Mouse (Mus musculus) liver, postnatal 0 days (tissue): ENCODE measurements around the gene 4931428L18Rik. TPM values are rescaled to one million over a fixed set of nuclear protein-coding genes. Genes with fewer than 3 reads are reported as not detected.

Experiments used
- ATAC-seq: fragments of 200-750 bp; cut with Nextera tagmentation; 2 replicates; pipeline ENCODE4 v1.8.0; 2017; ENCODE audit warnings: mild to moderate bottlenecking, moderate library complexity
- DNase-seq: peaks from one replicate; pipeline ENCODE4 v3.0.0-alpha.2; 2016
- H3K27ac ChIP-seq: fragments of 300-500 bp; sonication (generic); 2 replicates; pipeline ENCODE4 v1.5.1; 2014; ENCODE audit warnings: antibody characterized with exemption, moderate library complexity, mild to moderate bottlenecking, low read depth
- H3K27me3 ChIP-seq: fragments of 300-500 bp; sonication (generic); 2 replicates; pipeline ENCODE4 v1.6.1; 2014; ENCODE audit warnings: low read length, control low read depth, mixed read lengths; ENCODE audit not compliant: insufficient read depth
- H3K36me3 ChIP-seq: fragments of 300-500 bp; sonication (generic); replicated peaks from 2 replicates; pipeline ENCODE4 v1.6.1; 2014; ENCODE audit warnings: mild to moderate bottlenecking, control low read depth, low read length, moderate library complexity, mixed read lengths; ENCODE audit not compliant: insufficient read depth
- H3K4me1 ChIP-seq: fragments of 300-500 bp; sonication (generic); 2 replicates; pipeline ENCODE4 v1.6.1; 2014; ENCODE audit warnings: antibody characterized with exemption, mild to moderate bottlenecking, control low read depth; ENCODE audit not compliant: insufficient read depth
- H3K4me2 ChIP-seq: fragments of 300-500 bp; sonication (generic); 2 replicates; pipeline ENCODE4 v1.6.1; 2014; ENCODE audit warnings: low read depth, mild to moderate bottlenecking, low read length, moderate library complexity, mixed read lengths
- H3K4me3 ChIP-seq: fragments of 300-500 bp; sonication (generic); 2 replicates; pipeline ENCODE4 v1.5.1; 2014; ENCODE audit warnings: low read depth, low read length
- H3K9ac ChIP-seq: fragments of 300-500 bp; sonication (generic); replicated peaks from 2 replicates; pipeline ENCODE4 v1.6.1; 2014; ENCODE audit warnings: mild to moderate bottlenecking, moderate library complexity
- H3K9me3 ChIP-seq: fragments of 300-500 bp; sonication (generic); 2 replicates; pipeline ENCODE4 v1.6.1; 2016; ENCODE audit warnings: mild to moderate bottlenecking, control low read depth, low read length, mixed read lengths
- CTCF ChIP-seq: sonication (generic); IDR thresholded peaks from 2 replicates; pipeline ENCODE4 v1.5.1; 2016; ENCODE audit warnings: antibody characterized with exemption, low read depth
- EP300 ChIP-seq: IDR thresholded peaks from 2 replicates; pipeline ENCODE4 v1.6.1; 2016; ENCODE audit warnings: antibody characterized with exemption, low read depth, mild to moderate bottlenecking
- WGBS: fragments of 180-500 bp; shearing (Covaris S2); extraction: QIAGEN DNeasy Blood & Tissue Kit; methylation state at CpG from one replicate; pipeline ENCODE4 v1.1.7; 2014; ENCODE audit not compliant: insufficient replicate concordance; 5-methylcytosine and 5-hydroxymethylcytosine counted together
- polyA plus RNA-seq: library from polyadenylated mRNA; unstranded; fragments of >200 nt; fragmentation: Nextera tagmentation; extraction: Ambion mirVana; gene quantifications from 2 replicates; pipeline ENCODE4 v1.2.1, GENCODE M21; 2015

Gene 4931428L18Rik
- polyA plus RNA-seq, 1 experiment from 2014 or later = 0.32 TPM

- WGBS = 57% methylated on average over 5 of the region's 5 CpGs
- DNase-seq = no peak
Observed at GRCm38 (mm10) chr1:31049954-31050652, 172.4 kb downstream of the 4931428L18Rik start.

GRCm38 (mm10) chr1:31043208-31043607 lies 179.3 kb downstream of the 4931428L18Rik start:
- H3K36me3 ChIP-seq = no peaks in the 10 kb centered on the region
- H3K27me3 ChIP-seq = no peaks in the 10 kb centered on the region
- no peaks in the 10 kb centered on the region for H3K4me1 ChIP-seq
- H3K9me3 ChIP-seq = no peaks in the 10 kb centered on the region
- ATAC-seq (peak; percentile 68), DNase-seq (no peak)
- H3K9ac ChIP-seq = no peak overlapping the region
- 62% methylated on average over 3 of the region's 3 CpGs for WGBS
- H3K4me3 ChIP-seq = no peak overlapping the region
- H3K27ac ChIP-seq = no peak overlapping the region
- no peak overlapping the region for H3K4me2 ChIP-seq
- TF ChIP-seq CTCF (no peak), EP300 (no peak)

More at GRCm38 (mm10) chr1:31049954-31050652, 172.4 kb downstream of the 4931428L18Rik start:
- no peak overlapping the region for H3K4me2 ChIP-seq
- H3K4me3 ChIP-seq = no peak overlapping the region
- no peaks in the 10 kb centered on the region for H3K27me3 ChIP-seq
- H3K36me3 ChIP-seq = no peaks in the 10 kb centered on the region
- no peak for ATAC-seq
- no peak for TF ChIP-seq EP300
- no peak for TF ChIP-seq CTCF
- H3K4me1 ChIP-seq = no peaks in the 10 kb centered on the region
- H3K27ac ChIP-seq = no peak overlapping the region
- no peak overlapping the region for H3K9ac ChIP-seq
- no peaks in the 10 kb centered on the region for H3K9me3 ChIP-seq

GRCm38 (mm10) chr1:31042793-31043192 lies 179.7 kb downstream of the 4931428L18Rik start:
- H3K4me2 ChIP-seq = no peak overlapping the region
- TF ChIP-seq CTCF (no peak), EP300 (no peak)
- no peaks in the 10 kb centered on the region for H3K9me3 ChIP-seq
- no peaks in the 10 kb centered on the region for H3K4me1 ChIP-seq
- no peak overlapping the region for H3K9ac ChIP-seq
- DNase-seq (no peak), ATAC-seq (peak; percentile 76)
- H3K27ac ChIP-seq = 0 out of 2 replicates have a peak overlapping the region, but pooled peaks have one; percentile 4
- H3K4me3 ChIP-seq = no peak overlapping the region
- WGBS = 76% methylated on average over 4 of the region's 4 CpGs
- H3K36me3 ChIP-seq = no peaks in the 10 kb centered on the region
- H3K27me3 ChIP-seq = no peaks in the 10 kb centered on the region

GRCm38 (mm10) chr1:31033851-31034534 lies 188.5 kb downstream of the 4931428L18Rik start:
- no peaks in the 10 kb centered on the region for H3K36me3 ChIP-seq
- no peaks in the 10 kb centered on the region for H3K9me3 ChIP-seq
- 0 out of 2 replicates have a peak overlapping the region, but pooled peaks have one; percentile 11 for H3K9ac ChIP-seq
- no peaks in the 10 kb centered on the region for H3K27me3 ChIP-seq
- H3K4me3 ChIP-seq = no peak overlapping the region
- 39% methylated on average over 2 of the region's 2 CpGs for WGBS
- TF ChIP-seq CTCF = no peak
- TF ChIP-seq EP300 = peak; percentile 85; the same call in 1 of the 2 replicates
- DNase-seq = peak; percentile 16
- peak; percentile 98 for ATAC-seq
- peaks cover 4% of the 10 kb centered on the region for H3K4me1 ChIP-seq
- H3K4me2 ChIP-seq = no peak overlapping the region
- peak overlapping the region; percentile 84 for H3K27ac ChIP-seq

GRCm38 (mm10) chr1:31032351-31032750 lies 190.1 kb downstream of the 4931428L18Rik start:
- Histone ChIP-seq H3K27me3 (no peaks in the 10 kb centered on the region), H3K27ac (no peak overlapping the region), H3K9ac (no peak overlapping the region), H3K4me2 (no peak overlapping the region), H3K4me1 (peaks cover 4% of the 10 kb centered on the region), H3K36me3 (no peaks in the 10 kb centered on the region), H3K4me3 (no peak overlapping the region), H3K9me3 (no peaks in the 10 kb centered on the region)
- DNase-seq (no peak), ATAC-seq (no peak)
- no peak for TF ChIP-seq CTCF
- 59% methylated on average over 2 of the region's 2 CpGs for WGBS

- Histone ChIP-seq H3K4me1 (peaks cover 2% of the 10 kb centered on the region; the same call in 1 of the 2 replicates), H3K4me3 (no peak overlapping the region), H3K27ac (no peak overlapping the region), H3K27me3 (no peaks in the 10 kb centered on the region), H3K9ac (no peak overlapping the region), H3K36me3 (no peaks in the 10 kb centered on the region), H3K9me3 (no peaks in the 10 kb centered on the region), H3K4me2 (no peak overlapping the region)
- TF ChIP-seq EP300 (no peak), CTCF (no peak)
- ATAC-seq (no peak), DNase-seq (no peak)
Observed at GRCm38 (mm10) chr1:31023173-31023572, 199.3 kb downstream of the 4931428L18Rik start.
